Mouse (Mus musculus) testis, adult 2 months (tissue): Measurements from ENCODE around the gene Dhx30.

Source experiments
- CTCF ChIP-seq: fragments of 200-500 bp; IDR thresholded peaks from 2 replicates; pipeline ENCODE4 v1.5.1; 2012; ENCODE audit warnings: low read depth, mild to moderate bottlenecking, inconsistent platforms, low read length, moderate library complexity; ENCODE audit not compliant: control insufficient read depth, insufficient read depth, insufficient replicate concordance
- POLR2A ChIP-seq: fragments of 200-500 bp; IDR thresholded peaks from 2 replicates; pipeline ENCODE4 v1.6.1; 2012; ENCODE audit warnings: low read depth, mild to moderate bottlenecking, inconsistent platforms, low read length, moderate library complexity; ENCODE audit not compliant: control insufficient read depth

DNA sequence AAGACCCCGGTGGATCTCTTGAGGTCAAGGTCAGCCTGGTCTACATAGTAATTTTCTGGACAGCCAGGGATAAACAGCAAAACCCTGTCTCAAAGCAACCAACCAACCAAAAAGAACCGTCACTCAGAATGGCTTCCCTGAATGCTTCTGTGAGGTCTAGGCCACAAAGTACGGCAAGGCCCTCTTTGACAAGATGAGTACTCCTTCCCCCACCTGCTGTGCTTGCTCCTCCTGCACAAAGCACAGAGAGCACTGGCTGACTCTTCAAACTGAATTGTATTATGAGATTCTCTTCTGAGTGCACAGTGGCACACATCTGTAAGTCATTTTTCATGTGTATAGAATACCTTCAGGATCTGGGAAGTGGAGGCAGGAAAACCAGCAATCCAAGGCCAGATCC, 19.8 kb downstream of the Dhx30 start:
- TF ChIP-seq CTCF, result no peak
- no peak for TF ChIP-seq POLR2A
